Mouse (Mus musculus): ENCODE measurements around the gene Ctf1. TPM values are rescaled to one million over a fixed set of nuclear protein-coding genes. Genes with fewer than 3 reads are reported as not detected.

Gene Ctf1
- polyA plus RNA-seq, 1 experiment from 2014 or later: 8.3 TPM

- Histone ChIP-seq H3K4me3 (replicated peaks) (no peak overlapping the region), H3K4me1 (no peaks in the 10 kb centered on the region), H3K4me2 (no peak overlapping the region), H3K27me3 (no peaks in the 10 kb centered on the region), H3K9me3 (no peaks in the 10 kb centered on the region), H3K27ac (no peak overlapping the region), H3K36me3 (replicated peaks) (peaks cover 34% of the 10 kb centered on the region), H3K9ac (no peak overlapping the region)
- no peak for ATAC-seq (ENCODE audit: low FRiP score)
- WGBS: 91% methylated on average over 3 of the region's 3 CpGs
Measured at GRCm38 (mm10) chr7:127700712-127701331, 11.7 kb upstream of the Ctf1 start.

- H3K4me3 ChIP-seq (replicated peaks): no peak overlapping the region
- H3K27me3 ChIP-seq: no peaks in the 10 kb centered on the region
- no peak overlapping the region for H3K9ac ChIP-seq
- WGBS: 94% methylated on average over 8 of the region's 8 CpGs
- H3K4me2 ChIP-seq: no peak overlapping the region
- no peak overlapping the region for H3K27ac ChIP-seq
- H3K9me3 ChIP-seq: no peaks in the 10 kb centered on the region
- peaks cover 41% of the 10 kb centered on the region for H3K36me3 ChIP-seq (replicated peaks)
- H3K4me1 ChIP-seq: peaks cover 14% of the 10 kb centered on the region
- ATAC-seq (ENCODE audit: low FRiP score): no peak
Measured at GRCm38 (mm10) chr7:127703561-127704178, 8.9 kb upstream of the Ctf1 start.

GRCm38 (mm10) chr7:127704598-127704997 is 7.9 kb upstream of the Ctf1 start:
- Histone ChIP-seq H3K9me3 (no peaks in the 10 kb centered on the region), H3K4me3 (replicated peaks) (no peak overlapping the region), H3K9ac (no peak overlapping the region), H3K27ac (no peak overlapping the region), H3K4me2 (no peak overlapping the region), H3K36me3 (replicated peaks) (peaks cover 41% of the 10 kb centered on the region), H3K4me1 (peaks cover 20% of the 10 kb centered on the region), H3K27me3 (no peaks in the 10 kb centered on the region)
- ATAC-seq (ENCODE audit: low FRiP score): no peak
- 74% methylated on average over 6 of the region's 6 CpGs for WGBS

DNA sequence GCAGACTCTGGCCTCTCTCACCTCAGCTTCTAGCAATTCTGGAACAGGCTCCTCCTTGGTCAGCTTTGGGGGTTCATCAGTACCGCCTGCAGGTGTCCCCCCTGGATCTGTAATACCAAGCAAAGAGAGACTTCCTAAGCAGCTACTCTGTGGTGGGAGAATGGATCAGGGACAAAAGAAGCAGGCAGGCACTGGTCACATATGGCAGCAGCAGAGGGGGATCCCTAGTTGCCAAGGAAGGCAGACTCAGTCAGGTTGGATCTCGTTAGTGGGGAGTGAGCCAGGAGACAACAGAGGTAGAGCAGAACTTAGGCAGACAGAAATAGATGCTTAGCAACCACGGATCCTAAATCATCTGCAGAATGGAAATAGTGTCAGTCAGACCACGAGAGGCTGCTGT is 6.8 kb upstream of the Ctf1 start:
- Histone ChIP-seq H3K36me3 (replicated peaks) (peaks cover 34% of the 10 kb centered on the region), H3K4me3 (replicated peaks) (no peak overlapping the region), H3K4me1 (peaks cover 20% of the 10 kb centered on the region), H3K4me2 (no peak overlapping the region), H3K27ac (no peak overlapping the region), H3K9ac (no peak overlapping the region; the same call in 1 of the 2 replicates), H3K27me3 (no peaks in the 10 kb centered on the region), H3K9me3 (no peaks in the 10 kb centered on the region)
- 68% methylated on average over 4 of the region's 4 CpGs for WGBS
- ATAC-seq (ENCODE audit: low FRiP score): no peak

- ATAC-seq (ENCODE audit: low FRiP score): no peak
- Histone ChIP-seq H3K27me3 (no peaks in the 10 kb centered on the region), H3K4me2 (peak overlapping the region; percentile 67), H3K9me3 (no peaks in the 10 kb centered on the region), H3K36me3 (replicated peaks) (peaks cover 34% of the 10 kb centered on the region), H3K9ac (peak overlapping the region; percentile 89), H3K27ac (peak overlapping the region; percentile 97), H3K4me1 (peaks cover 29% of the 10 kb centered on the region), H3K4me3 (replicated peaks) (peak overlapping the region; percentile 81)
- 24% methylated on average over 22 of the region's 22 CpGs for WGBS
Measured at GRCm38 (mm10) chr7:127707045-127707956, 5.2 kb upstream of the Ctf1 start.

DNA sequence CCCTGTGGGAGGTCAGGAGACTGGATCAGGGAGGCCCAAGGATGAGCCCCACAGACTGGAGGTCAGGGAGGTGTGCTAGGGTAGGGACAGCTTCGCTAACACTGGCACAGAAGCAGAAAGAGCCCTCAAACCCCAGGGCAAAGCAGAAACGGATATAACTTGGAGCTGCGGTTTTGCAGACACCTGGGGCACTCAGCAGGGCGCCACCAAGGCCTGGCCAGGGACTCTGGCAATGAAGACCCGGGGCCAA is 4.7 kb upstream of the Ctf1 start:
- Histone ChIP-seq H3K36me3 (replicated peaks) (peaks cover 34% of the 10 kb centered on the region), H3K27me3 (no peaks in the 10 kb centered on the region), H3K4me3 (replicated peaks) (peak overlapping the region; percentile 81), H3K9me3 (no peaks in the 10 kb centered on the region), H3K4me1 (peaks cover 35% of the 10 kb centered on the region), H3K9ac (peak overlapping the region; percentile 89), H3K27ac (peak overlapping the region; percentile 97), H3K4me2 (peak overlapping the region; percentile 67)
- WGBS: 2% methylated on average over 5 of the region's 5 CpGs
- peak; percentile 19 for ATAC-seq (ENCODE audit: low FRiP score)

- no peaks in the 10 kb centered on the region for H3K27me3 ChIP-seq
- H3K9ac ChIP-seq: peak within 1 kb of the TSS; percentile 89
- ATAC-seq (ENCODE audit: low FRiP score): peak; percentile 88
- no peaks in the 10 kb centered on the region for H3K9me3 ChIP-seq
- peak within 1 kb of the TSS; percentile 67 for H3K4me2 ChIP-seq
- peaks cover 40% of the 10 kb centered on the region for H3K4me1 ChIP-seq
- under 1% methylated on average over 84 of the region's 90 CpGs for WGBS
- peak within 1 kb of the TSS; percentile 97 for H3K27ac ChIP-seq
- peak within 1 kb of the TSS; percentile 81 for H3K4me3 ChIP-seq (replicated peaks)
- H3K36me3 ChIP-seq (replicated peaks): peaks cover 29% of the 10 kb centered on the region
Measured at GRCm38 (mm10) chr7:127708207-127709078, 4.1 kb upstream of the Ctf1 start, which contains the start of gene Bcl7c. Gene Bcl7c, minus strand, starts transcription at chr7:127708933.

DNA sequence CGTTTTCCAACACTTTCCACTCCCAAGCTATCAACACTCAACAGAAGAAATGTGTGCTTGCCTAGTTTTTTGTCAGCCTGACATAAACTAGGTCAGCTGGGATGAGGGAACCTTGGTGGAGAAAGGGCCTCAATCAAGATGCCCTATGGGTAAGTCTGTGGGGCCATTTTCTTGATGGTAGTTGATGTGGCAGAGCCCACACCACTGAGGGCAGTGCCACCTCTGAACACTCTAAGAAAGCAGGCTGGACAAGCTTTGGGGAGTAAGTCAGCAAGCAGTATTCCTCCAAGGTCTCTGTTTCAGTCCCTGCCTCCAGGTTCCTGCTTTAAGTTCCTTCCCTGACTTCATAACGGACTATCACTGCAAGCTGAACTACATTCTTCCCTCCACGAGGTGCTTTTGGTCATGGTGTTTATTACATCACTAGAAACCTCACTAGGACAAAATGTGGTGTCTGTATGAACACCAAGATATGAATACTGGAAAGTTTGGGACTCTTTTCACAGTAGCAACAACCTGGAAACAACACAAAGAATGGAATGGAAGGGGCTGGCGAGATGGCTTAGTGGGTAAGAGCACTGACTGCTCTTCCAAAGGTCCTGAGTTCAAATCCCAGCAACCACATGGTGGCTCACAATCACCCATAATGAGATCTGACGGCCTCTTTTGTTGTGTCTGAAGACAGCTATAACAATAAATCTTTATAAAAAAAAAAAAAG is 3.1 kb upstream of the Ctf1 start:
- no peaks in the 10 kb centered on the region for H3K9me3 ChIP-seq
- peak overlapping the region; percentile 67 for H3K4me2 ChIP-seq
- H3K4me3 ChIP-seq (replicated peaks): peak overlapping the region; percentile 81
- peaks cover 41% of the 10 kb centered on the region for H3K4me1 ChIP-seq
- no peak for ATAC-seq (ENCODE audit: low FRiP score)
- H3K27ac ChIP-seq: peak overlapping the region; percentile 97
- no peak overlapping the region for H3K9ac ChIP-seq
- no peaks in the 10 kb centered on the region for H3K27me3 ChIP-seq
- 86% methylated on average over 5 of the region's 5 CpGs for WGBS
- peaks cover 19% of the 10 kb centered on the region for H3K36me3 ChIP-seq (replicated peaks)

GRCm38 (mm10) chr7:127711031-127711430 is 1.5 kb upstream of the Ctf1 start:
- Histone ChIP-seq H3K4me1 (peaks cover 41% of the 10 kb centered on the region), H3K4me3 (replicated peaks) (no peak overlapping the region), H3K27ac (0 out of 2 replicates have a peak overlapping the region, but pooled peaks have one; percentile 85), H3K9ac (no peak overlapping the region), H3K27me3 (no peaks in the 10 kb centered on the region), H3K36me3 (replicated peaks) (peaks cover 5% of the 10 kb centered on the region), H3K9me3 (no peaks in the 10 kb centered on the region), H3K4me2 (no peak overlapping the region)
- ATAC-seq (ENCODE audit: low FRiP score): no peak
- 91% methylated on average over 3 of the region's 3 CpGs for WGBS

DNA sequence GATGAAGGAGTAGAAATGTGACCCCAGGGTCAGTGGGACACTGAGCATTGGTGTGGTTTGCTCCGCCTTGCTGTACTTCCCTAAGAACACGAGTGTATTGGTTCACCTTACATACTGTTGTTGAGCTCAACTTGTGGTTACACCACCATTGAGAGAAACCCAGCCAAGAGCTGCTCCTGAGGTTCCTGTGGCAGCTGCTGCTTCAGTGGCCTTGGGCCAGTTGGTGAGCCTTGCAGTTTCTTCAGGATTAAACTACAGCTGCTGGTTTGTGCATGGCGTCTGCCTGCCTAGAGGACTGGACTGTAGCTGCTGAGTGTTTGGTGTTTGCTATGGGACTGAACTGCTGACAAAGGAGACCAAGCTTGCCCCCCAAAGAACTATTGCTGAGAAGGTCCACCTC is 1.1 kb upstream of the Ctf1 start:
- H3K36me3 ChIP-seq (replicated peaks): peaks cover 1% of the 10 kb centered on the region; the same call in 1 of the 2 replicates

DNA sequence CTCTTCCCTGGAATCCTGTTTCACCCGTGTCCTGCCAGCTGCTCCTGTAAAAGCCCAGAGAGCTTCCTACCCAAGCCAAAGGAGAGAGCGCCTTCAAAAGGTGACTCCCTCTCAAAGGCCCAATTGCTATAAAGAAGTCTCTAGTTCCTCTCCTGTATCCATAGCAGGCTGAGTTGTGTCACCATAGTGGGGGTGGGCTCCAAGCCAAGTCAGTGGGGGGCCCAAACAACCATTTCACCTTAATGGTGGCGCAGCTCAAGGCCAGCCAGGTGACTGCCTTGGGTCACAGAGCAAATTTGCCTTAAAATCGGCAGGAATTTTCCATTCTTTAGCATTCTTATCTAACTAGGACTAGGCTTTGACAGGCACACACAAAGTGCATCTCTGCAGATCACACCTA is 2.3 kb downstream of the Ctf1 start:
- no peak overlapping the region for H3K27ac ChIP-seq
- H3K4me1 ChIP-seq: peaks cover 28% of the 10 kb centered on the region
- H3K4me2 ChIP-seq: no peak overlapping the region
- no peaks in the 10 kb centered on the region for H3K36me3 ChIP-seq (replicated peaks)
- ATAC-seq (ENCODE audit: low FRiP score): no peak
- no peak overlapping the region for H3K4me3 ChIP-seq (replicated peaks)
- no peaks in the 10 kb centered on the region for H3K27me3 ChIP-seq
- H3K9ac ChIP-seq: no peak overlapping the region
- 88% methylated on average over 4 of the region's 4 CpGs for WGBS
- H3K9me3 ChIP-seq: no peaks in the 10 kb centered on the region

More for the DNA sequence above, 1.1 kb upstream of the Ctf1 start:
- Histone ChIP-seq H3K9me3 (no peaks in the 10 kb centered on the region), H3K4me2 (no peak overlapping the region), H3K4me3 (replicated peaks) (no peak overlapping the region), H3K9ac (no peak overlapping the region), H3K27ac (peak overlapping the region; percentile 85; the same call in 1 of the 2 replicates), H3K27me3 (no peaks in the 10 kb centered on the region), H3K4me1 (peaks cover 41% of the 10 kb centered on the region)
- no peak for ATAC-seq (ENCODE audit: low FRiP score)
- 73% methylated on average over 3 of the region's 3 CpGs for WGBS
